Mouse (Mus musculus) lung, adult 2 months (tissue): ENCODE data around the gene Pgf.

ENCODE experiments used
- CTCF ChIP-seq: fragments of 200-500 bp; IDR thresholded peaks from 2 replicates; pipeline ENCODE4 v1.5.1; 2011; ENCODE audit warnings: mild to moderate bottlenecking, low read length, control low read depth; ENCODE audit not compliant: insufficient read depth
- POLR2A ChIP-seq: fragments of 200-500 bp; IDR thresholded peaks from 2 replicates; pipeline ENCODE4 v1.6.1; 2011; ENCODE audit warnings: low read depth, mild to moderate bottlenecking, control low read depth, low read length, borderline replicate concordance; ENCODE audit errors: extremely low read depth

DNA sequence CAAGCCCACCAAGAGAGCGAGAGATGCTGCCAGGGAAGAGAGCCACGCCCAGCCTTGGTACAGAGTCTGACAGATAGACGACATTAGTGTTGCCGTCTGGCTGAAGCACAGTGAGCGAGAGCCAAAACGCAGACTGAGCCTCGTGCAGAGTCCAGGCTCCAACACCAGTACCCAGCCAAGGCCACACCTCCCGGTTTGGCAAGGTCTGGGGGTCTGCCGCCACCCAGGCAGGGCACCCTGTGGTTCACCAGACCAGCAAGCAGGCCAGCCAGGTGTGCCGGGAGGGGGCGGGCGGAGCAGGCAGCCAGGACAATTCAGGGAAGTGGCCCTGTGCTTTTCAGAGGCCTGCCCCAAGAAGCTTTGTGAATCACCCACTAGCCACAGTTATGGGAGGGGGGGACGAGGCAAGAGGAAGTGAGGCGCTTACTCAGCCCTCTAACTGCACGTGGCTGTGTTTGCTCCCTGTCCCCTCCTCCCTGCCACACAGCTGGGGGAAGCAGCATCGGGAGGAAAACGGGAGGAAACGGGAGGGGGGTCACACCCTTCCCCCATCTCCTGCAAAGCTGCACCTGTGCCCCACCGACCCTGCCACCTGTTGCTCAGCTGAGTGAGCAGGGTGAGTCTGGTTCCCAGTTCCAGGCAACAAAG is 15.0 kb upstream of the Pgf start:
- no peak for TF ChIP-seq CTCF
- no peak for TF ChIP-seq POLR2A
